Mouse (Mus musculus) limb, embryonic 12.5 days (tissue): ENCODE data around the gene Htatip2. TPM values are rescaled to one million over a fixed set of nuclear protein-coding genes. Genes with fewer than 3 reads are reported as not detected.

Experiments
- ATAC-seq: fragments of 200-750 bp; cut with Nextera tagmentation; 2 replicates; pipeline ENCODE4 v1.8.0; 2017; ENCODE audit warnings: low read depth, moderate TSS enrichment; ENCODE audit not compliant: insufficient number of reproducible peaks, insufficient read depth, low FRiP score, low TSS enrichment
- H3K27ac ChIP-seq: fragments of 300-500 bp; sonication (generic); 2 replicates; pipeline ENCODE4 v1.5.1; 2016; ENCODE audit warnings: mild to moderate bottlenecking, moderate library complexity
- H3K27me3 ChIP-seq: fragments of 300-500 bp; sonication (generic); 2 replicates; pipeline ENCODE4 v1.6.1; 2016; ENCODE audit warnings: mild to moderate bottlenecking, moderate library complexity
- H3K36me3 ChIP-seq: fragments of 300-500 bp; sonication (generic); 2 replicates; pipeline ENCODE4 v1.6.1; 2016; ENCODE audit warnings: mild to moderate bottlenecking, moderate library complexity
- H3K4me1 ChIP-seq: fragments of 300-500 bp; sonication (generic); replicated peaks from 2 replicates; pipeline ENCODE4 v1.6.1; 2016
- H3K4me2 ChIP-seq: fragments of 300-500 bp; sonication (generic); 2 replicates; pipeline ENCODE4 v1.6.1; 2016; ENCODE audit warnings: mild to moderate bottlenecking, moderate library complexity
- H3K4me3 ChIP-seq: fragments of 300-500 bp; sonication (generic); replicated peaks from 2 replicates; pipeline ENCODE4 v1.5.1; 2016; ENCODE audit warnings: mild to moderate bottlenecking
- H3K9ac ChIP-seq: fragments of 300-500 bp; sonication (generic); replicated peaks from 2 replicates; pipeline ENCODE4 v1.6.1; 2016; ENCODE audit warnings: mild to moderate bottlenecking, moderate library complexity
- H3K9me3 ChIP-seq: fragments of 300-500 bp; sonication (generic); 2 replicates; pipeline ENCODE4 v1.6.1; 2016; ENCODE audit warnings: mild to moderate bottlenecking, moderate library complexity
- WGBS: fragments of 180-500 bp; shearing (Covaris S2); methylation state at CpG from one replicate; pipeline ENCODE4 v1.1.7; 2016; 5-methylcytosine and 5-hydroxymethylcytosine counted together
- polyA plus RNA-seq: library from polyadenylated mRNA; unstranded; fragments of >200 nt; fragmentation: Nextera tagmentation; extraction: Ambion mirVana; gene quantifications from 2 replicates; pipeline ENCODE4 v1.2.1, GENCODE M21; 2016

Htatip2 gene
- polyA plus RNA-seq, 1 experiment from 2014 or later, result 5.6 TPM

- 64% methylated on average over 4 of the region's 4 CpGs for WGBS
- Histone ChIP-seq H3K27me3 (no peaks in the 10 kb centered on the region), H3K4me3 (no peak overlapping the region)
These were observed 52.4 kb downstream of the Htatip2 start for GRCm38 (mm10) chr7:49811346-49811745.

GRCm38 (mm10) chr7:49819393-49819792, 60.5 kb downstream of the Htatip2 start:
- Histone ChIP-seq H3K9ac (no peak overlapping the region), H3K27ac (no peak overlapping the region), H3K27me3 (no peaks in the 10 kb centered on the region), H3K4me3 (no peak overlapping the region), H3K4me2 (no peak overlapping the region), H3K36me3 (peaks cover 19% of the 10 kb centered on the region), H3K4me1 (no peaks in the 10 kb centered on the region), H3K9me3 (no peaks in the 10 kb centered on the region)
- no peak for ATAC-seq
- WGBS, result 50% methylated on average over 4 of the region's 4 CpGs

More at GRCm38 (mm10) chr7:49811346-49811745, 52.4 kb downstream of the Htatip2 start:
- Histone ChIP-seq H3K36me3 (peaks cover 48% of the 10 kb centered on the region), H3K4me1 (no peaks in the 10 kb centered on the region), H3K4me2 (no peak overlapping the region), H3K9me3 (no peaks in the 10 kb centered on the region), H3K27ac (no peak overlapping the region), H3K9ac (no peak overlapping the region)
- ATAC-seq, result no peak

- no peaks in the 10 kb centered on the region for H3K9me3 ChIP-seq
- H3K4me3 ChIP-seq, result no peak overlapping the region
- peaks cover 11% of the 10 kb centered on the region for H3K36me3 ChIP-seq
- 94% methylated on average over 1 of the region's 1 CpGs for WGBS
- no peak overlapping the region for H3K27ac ChIP-seq
- no peak overlapping the region for H3K4me2 ChIP-seq
- H3K4me1 ChIP-seq, result no peaks in the 10 kb centered on the region
- H3K27me3 ChIP-seq, result no peaks in the 10 kb centered on the region
- no peak overlapping the region for H3K9ac ChIP-seq
- ATAC-seq, result no peak
These were observed 62.5 kb downstream of the Htatip2 start for GRCm38 (mm10) chr7:49821370-49821769.

- Histone ChIP-seq H3K9me3 (no peaks in the 10 kb centered on the region), H3K4me3 (no peak overlapping the region), H3K36me3 (peaks cover 16% of the 10 kb centered on the region), H3K27me3 (no peaks in the 10 kb centered on the region), H3K9ac (no peak overlapping the region), H3K4me1 (no peaks in the 10 kb centered on the region), H3K27ac (no peak overlapping the region), H3K4me2 (no peak overlapping the region)
- 94% methylated on average over 2 of the region's 2 CpGs for WGBS
- ATAC-seq, result no peak
These were observed 63.1 kb downstream of the Htatip2 start for GRCm38 (mm10) chr7:49822028-49822427.

Other genes starting within 250 kb of the Htatip2 start
- gene Dbx1, start 122.3 kb upstream of the Htatip2 start, polyA plus RNA-seq, result 0.26 and 0.31 TPM in 2 replicates
- 55.3 and 57.7 TPM in 2 replicates for gene Prmt3, start 19.2 kb downstream of the Htatip2 start, polyA plus RNA-seq
- gene Slc6a5, start 151.0 kb downstream of the Htatip2 start, polyA plus RNA-seq, result not detected in 2 replicates
- gene Nell1, start 215.7 kb downstream of the Htatip2 start, polyA plus RNA-seq, result 2.0 and 2.6 TPM in 2 replicates